Mouse (Mus musculus): ENCODE measurements around the gene Dcaf4.

Gene Dcaf4

DNA sequence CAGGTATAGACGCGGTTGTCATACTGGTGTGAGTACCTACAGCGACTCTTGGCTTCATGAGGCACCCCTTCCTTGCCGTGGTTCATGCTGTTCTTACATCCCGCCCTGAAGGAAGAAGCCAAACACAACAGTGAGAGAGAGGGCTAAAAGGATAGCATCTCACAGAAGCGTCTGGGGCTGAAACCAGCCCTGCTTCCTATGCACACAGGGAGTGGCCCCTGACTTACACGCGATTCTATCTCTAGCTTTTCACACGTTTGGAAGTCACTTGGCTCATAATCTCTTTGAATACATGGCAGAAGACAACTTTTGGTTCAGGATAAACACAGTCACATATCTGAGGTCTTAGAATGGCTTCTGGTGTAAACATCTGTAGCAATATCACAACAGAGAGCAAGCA, 35.3 kb downstream of the Dcaf4 start:
- DNase-seq: no peak

DNA sequence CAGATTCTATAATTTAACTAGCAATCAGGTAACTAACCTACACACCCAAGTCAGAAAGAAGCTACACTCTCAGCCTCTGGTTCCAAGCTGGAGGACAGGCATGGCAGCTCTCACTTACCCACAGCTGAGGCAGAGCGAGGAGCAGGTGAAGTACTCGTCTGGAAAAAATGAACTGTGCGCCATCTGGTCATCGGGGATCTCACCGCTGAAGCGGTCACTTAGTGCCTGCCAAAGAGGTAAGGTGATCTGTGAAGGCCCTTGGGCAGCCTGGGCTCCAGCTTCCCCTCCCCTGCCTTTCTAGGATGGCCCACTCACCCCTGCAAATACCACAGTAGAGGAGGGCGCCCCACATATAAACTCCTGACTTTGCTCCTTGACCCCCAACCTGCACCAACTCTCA, 38.2 kb downstream of the Dcaf4 start:
- DNase-seq: no peak

GRCm38 (mm10) chr12:83560189-83560588, 39.9 kb downstream of the Dcaf4 start:
- DNase-seq: peak; percentile 11

GRCm38 (mm10) chr12:83562589-83562988, 42.3 kb downstream of the Dcaf4 start:
- DNase-seq: no peak

DNA sequence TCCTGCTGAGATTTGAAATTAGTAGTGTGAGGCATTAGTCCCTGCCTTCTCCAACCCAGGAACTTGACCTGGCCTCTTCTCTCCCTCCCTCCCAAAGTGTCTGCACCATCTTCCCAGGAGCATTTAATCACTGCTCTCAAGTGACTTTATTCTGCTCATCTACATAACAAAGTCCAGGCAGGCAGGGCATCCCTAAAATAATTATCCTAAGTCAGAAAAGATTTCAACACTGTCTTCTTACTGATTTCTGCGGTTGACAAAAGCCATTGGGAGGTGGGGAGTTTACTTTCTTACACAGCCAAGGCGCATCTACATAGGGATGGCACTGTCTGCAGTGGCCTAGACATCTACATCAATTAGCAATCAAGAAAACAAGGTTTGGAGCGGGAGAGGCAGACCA, 49.6 kb downstream of the Dcaf4 start:
- DNase-seq: no peak

DNA sequence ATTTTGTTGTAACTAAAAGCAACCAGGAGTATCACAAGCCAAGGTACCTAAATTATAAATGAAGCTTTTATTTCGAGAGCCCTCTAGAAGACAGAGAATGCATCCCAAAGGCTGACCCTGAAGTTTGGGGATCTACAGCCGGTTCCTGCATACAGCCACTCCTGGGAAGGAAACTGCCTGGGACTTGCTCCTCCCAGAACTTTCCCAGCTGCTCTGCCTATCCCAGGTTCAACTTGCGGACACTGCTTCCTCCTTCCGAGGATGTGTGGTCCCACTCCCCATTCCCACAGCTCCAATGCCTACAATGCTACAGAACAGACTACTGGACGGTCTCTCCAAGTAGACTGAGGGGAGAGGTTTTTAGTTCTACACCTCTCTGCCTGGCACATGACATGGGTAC, 52.5 kb downstream of the Dcaf4 start:
- no peak for DNase-seq

GRCm38 (mm10) chr12:83577445-83577844, 57.2 kb downstream of the Dcaf4 start:
- no peak for DNase-seq

GRCm38 (mm10) chr12:83578356-83578755, 58.1 kb downstream of the Dcaf4 start:
- DNase-seq: no peak

DNA sequence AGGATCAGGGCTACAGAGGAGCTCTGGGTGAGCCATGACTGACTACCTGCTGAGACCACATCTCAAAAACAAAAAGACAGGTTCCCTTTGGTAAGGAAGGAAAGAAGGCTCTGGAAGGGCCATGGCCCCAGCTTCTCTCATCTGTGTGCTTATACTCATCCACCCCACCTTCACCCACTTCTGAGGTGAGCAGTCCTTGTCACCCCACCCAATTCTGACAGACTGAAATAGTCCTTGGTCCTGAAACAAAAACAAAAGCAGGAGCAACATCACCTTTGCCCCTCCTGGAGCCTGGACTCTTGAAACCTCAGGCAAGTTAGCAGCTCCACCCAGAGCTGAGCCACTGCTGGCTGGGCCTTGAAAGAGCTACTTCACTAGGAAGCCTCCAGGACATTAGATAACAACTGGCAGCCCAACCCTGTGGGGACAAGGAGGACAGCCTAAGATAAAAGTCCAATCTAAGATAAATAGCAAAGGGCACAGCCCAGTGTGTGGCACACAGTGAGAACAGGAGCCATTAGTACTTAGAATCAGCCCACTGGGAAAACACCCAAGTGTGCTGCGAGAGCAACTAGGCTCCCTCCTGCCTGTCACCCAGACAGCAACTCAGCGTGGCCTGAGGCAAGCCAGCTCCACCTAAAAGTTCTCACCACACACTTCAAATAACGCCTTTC, 58.8 kb downstream of the Dcaf4 start:
- DNase-seq: no peak

DNA sequence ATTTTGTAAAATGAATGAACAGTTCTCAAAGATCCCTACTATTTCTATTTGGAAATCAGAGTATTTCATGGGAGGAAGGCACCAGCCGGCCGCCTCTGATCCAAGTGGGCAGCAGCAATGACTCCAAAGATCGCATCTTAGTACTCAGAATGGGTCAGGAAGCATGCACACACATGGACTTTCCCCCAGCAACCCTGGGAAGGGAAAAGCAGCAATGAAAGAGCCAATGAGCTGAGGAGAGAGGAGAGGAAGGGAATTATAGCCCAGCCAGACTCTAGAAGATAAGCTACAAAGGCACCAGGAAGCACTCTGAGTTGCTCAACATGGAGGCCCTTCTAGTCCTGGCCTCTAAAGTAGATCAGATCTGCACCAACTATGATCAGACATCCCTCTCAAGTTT, 60.0 kb downstream of the Dcaf4 start:
- no peak for DNase-seq

- no peak for DNase-seq
These were observed 61.8 kb downstream of the Dcaf4 start for GRCm38 (mm10) chr12:83582106-83582505.

DNA sequence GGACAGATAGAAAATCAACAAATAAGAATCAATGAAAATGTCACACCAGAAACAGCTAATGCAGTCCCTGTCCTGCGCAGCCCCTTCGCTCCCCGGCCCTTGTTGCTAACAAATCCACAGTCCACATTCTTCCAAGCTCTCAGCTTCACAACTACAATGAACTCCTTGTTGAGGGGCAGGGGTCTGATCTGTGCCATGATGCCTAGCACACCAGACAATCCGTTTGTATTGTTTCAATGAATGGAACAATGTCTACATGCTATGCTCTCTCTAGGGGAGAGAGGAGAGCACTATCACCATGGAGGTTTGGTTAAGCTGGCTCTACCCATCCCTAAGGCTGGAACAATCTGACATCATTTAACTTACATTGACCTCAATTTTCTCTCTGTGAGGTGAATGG, 62.5 kb downstream of the Dcaf4 start:
- DNase-seq: peak; percentile 36

DNA sequence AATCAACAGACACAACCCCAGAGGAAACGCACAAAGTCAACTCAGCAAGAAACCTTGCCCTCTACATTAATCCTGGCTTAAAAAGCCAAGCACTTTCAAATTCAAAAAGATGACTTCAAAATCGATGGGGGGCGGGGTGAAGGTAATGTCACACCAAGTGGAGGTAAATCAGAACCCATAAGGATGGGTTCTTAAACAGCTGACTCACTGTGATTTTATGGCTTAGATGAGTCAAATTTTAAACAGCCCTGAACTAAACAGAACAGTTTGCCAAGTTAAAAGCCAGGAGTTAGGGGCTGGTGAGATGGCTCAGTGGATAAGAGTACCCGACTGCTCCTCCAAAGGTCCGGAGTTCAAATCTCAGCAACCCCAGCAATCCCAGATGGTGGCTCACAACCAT, 66.4 kb downstream of the Dcaf4 start:
- DNase-seq: no peak
